Mouse (Mus musculus) thymus, postnatal 4 days (tissue): ENCODE results near the gene Bank1.
"Not testable (repeated sequence)": the region's sequence is repeated elsewhere in the genome, so short reads cannot be mapped to it uniquely, and the experiment has no call there.

Source experiments
- DNase-seq: peaks from one replicate; pipeline ENCODE4 v3.0.0; 2021

Bank1 gene

DNA sequence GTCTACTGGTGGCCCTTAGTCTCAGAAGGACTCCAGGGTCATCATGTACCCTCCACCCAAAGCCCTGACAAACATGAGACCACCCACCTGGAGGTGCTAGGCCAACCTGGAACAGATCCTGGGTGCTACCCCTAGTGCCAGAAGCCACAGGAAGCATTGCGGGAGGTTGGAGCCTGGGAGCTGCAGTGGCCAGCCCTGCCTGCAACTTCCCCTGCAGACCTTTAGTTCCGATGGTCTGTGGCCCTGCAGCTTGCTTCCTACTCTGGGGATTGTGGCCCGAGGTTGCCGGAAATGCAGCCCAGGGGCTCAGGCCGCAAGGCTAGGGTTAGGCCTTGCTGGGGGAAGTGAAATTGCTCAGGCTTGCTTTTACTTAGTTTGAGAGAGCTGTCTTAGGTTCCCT, at the start of gene Bank1:
Bank1 (minus strand) TSS at position 284 of the 400 bp plus-strand sequence.
- DNase-seq: peak; percentile 18

DNA sequence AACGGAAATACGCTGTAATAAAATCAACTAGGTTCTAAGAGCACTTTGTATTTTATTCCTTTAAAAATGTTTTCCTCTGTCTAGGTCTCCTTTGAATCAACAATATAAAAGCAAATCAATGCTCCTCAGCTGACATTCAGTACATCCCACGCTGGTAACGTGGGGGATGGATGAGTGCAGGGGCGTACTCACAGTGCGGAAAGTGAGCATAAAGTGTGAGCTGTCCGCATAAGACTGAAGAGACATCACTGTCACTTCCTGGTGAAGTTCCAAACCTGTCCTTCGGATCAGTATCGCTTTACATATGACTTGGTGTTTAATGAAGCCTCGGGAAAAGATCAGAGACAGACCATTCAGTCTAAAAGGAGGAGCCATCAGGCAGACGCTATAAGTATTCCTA, 44.0 kb upstream of the Bank1 start:
- no peak for DNase-seq

DNA sequence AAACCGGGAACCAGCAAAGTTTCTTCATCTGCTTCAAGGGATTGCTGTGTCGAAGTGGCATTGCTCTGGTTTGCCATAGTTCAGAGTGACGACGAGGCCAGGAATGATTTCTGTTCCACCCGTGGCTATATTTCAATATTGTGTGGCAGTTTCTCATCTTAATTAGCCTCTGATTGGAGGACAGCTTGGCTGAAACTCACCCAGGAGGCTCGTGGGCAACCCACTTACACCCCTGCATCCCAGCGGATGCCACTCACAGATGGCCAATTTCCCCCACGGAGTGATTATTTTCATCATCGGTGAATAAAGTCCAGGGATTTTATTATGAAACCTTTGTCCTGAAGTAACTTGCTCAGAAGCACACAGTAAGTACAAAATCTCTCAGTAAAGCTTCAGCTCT, 43.6 kb upstream of the Bank1 start:
- DNase-seq: no peak

DNA sequence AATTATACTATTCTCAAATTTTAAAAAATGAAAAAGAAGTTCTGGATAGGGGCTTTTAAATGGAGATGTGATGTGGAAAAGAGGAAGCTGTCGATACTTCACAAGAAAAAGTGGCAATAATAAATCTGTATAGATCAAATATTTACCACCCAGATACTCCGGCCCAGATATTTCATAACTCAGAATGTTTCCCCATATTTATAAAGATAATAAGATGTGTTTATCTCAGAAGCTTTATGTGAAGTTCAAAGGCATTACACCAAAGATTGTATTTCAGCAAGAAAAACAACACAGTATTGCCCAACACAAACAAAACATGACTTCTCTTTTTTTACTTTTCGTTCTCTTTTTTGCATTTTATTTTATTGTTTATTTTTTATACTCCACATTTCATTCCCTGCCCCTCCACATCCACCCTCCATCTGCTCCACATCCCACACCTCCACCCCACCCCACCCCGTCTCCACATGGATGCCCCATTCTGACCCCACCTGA, 42.7 kb upstream of the Bank1 start:
- no peak for DNase-seq

DNA sequence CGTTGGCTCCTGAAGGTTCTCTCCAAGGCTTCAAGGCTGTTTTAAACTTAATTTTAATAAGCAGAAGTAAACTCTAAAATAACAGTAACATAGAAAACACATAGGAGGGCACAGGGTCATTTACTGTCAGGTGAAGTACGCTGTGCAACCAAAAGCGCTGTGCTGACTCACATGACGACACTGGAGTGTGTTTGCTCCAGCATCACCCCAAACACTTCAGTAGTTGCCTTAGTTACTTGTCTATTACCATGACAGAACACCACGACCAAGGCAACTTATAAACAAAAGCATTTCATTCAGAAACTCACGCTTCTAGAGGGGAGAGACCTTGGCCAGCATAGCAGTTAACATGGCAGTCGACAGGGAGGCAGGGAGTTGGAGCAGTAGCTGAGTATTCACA, 23.8 kb upstream of the Bank1 start:
- DNase-seq: no peak

DNA sequence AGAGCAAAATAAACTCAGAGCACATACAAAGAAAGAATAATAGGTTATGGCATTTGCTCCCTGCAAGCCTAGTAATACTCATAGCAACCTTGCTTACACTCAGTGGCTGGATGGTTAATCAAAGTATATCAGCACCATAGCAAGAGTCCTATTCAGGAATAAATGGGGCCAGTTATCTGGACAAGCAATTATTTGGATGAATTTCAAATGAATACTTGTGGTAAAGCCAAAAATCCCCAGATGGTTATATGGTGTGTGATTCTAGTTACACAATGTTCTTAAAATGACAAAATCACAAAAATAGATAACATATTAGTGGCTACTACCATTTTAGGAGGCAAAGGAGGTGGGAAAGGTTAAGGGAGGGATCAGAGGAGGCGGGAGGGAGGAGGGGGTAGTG, 22.7 kb upstream of the Bank1 start:
- no peak for DNase-seq

DNA sequence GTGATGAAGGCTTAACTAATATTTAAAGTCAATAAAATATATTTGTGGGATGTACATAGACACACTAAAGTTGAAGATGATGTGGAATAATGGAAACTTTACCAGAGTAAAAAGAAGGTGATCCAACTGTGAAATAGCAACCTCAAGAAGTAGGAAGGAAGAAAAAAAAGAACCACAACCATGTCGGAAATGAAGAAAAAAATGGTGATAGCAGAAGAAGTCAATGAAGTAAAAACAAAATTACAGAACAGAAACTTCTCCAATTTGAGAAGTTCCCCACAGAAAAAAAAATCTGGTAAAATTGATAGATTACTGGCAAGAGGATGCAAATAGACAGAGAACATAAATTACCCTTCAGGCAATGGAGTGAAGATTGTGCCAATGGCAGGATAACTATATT, 21.4 kb upstream of the Bank1 start:
- no peak for DNase-seq

DNA sequence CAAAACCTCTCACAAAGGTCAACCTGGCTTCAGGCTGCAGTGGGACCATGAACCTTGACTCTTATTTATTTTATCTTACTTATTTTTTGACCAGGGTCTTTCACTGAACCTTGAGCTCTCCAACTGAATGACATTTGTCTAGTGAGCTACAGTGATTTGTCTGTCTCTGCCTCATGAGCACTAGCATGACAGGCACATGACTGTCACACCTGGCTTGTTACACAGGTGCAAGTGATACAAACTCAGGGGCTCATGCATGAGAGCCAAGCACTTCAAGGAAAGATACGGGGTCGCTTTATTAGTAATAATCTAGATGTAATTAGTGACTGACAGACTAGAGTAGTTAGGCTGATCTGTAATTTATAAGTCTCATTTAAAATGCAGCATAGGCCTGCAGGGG, 16.0 kb upstream of the Bank1 start:
- no peak for DNase-seq

DNA sequence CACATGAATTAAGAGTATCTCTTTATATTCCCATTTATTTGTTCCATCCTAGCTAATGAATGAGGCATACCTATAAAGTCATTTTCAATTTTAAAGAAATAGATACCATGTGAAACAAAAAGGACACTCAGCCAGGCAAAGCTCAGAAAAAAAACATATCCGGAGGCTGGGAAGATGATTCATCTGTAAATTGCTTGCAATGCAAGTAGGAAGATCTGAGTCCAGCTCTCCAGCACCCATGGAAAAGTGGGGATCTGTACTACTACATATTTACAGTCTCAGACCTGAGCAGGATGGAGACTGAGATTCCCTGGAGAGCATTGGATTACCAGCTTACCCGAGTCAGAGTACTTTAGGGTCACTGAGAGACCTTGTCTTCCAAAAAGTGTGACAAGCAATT, 14.0 kb upstream of the Bank1 start:
- DNase-seq: no peak

DNA sequence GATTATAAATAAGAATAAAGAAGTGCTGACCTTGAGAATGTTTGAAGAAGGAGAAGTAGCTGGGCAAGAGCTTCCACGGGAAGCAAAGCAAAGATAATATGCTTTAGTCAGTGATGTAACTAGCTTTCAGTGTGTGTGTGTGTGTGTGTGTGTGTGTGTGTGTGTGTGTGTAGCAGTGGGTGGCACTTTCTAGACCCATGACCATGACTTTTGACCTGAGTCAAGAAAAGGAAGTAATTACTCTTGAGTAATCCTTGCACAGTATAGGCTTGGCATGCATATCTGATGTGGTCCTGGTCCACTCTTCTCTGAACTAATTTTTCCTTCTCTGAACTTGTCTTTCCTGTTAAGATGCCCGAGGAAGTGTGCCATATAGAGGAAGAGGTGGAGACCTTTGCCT, 5.3 kb upstream of the Bank1 start:
- no peak for DNase-seq

DNA sequence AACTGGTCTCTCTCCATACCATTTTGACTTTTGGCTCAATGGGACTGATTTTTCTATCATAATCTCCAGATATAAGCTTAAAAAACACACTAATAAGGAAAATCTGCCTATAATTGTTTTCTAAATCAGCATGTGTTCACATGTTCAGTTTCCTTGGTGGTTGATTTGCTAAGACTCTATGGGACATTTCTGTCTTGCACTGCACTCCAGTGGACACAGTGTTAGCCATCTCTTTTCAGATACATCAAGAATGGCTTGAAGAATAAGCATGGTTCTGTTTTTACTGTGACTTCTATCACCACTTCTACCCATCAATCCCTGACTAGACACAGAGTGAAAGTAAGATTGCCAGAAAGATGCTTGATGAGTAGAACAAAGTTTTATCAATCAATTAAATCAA, 4.2 kb upstream of the Bank1 start:
- DNase-seq: no peak

DNA sequence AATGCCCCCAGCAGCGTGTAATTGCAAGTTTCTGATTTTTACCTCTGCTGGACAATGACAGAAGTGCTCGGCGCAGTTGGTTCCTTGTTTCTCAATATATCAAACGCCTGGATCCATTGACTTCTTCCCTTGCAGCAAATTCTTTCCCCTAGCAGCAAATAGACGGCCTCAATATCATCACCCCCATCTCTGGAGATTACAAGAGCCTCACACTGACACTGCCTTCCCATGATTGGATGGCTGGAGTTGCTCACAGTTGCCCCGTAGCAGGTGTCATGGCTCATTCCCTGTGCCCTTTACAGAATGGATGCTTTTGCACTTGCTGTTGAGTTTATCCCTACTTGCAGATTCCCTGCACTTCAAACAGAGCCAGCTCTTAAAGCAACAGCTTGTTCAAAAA, 3.3 kb upstream of the Bank1 start:
- DNase-seq: no peak

DNA sequence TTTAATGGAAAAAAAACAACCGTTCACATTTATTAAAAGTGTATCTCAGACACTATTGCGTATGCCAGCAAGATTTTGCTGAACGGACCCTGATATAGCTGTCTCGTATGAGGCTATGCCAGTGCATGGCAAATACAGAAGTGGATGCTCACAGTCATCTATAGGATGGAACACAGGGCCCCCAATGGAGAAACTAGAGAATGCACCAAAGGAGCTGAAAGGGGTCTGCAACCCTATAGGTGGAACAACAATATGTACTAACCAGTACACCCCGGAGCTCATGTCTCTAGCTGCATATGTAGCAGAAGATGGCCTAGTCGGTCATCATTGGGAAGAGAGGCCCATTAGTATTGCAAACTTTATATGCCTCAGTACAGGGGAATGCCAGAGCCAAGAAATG, 1.1 kb downstream of the Bank1 start:
- DNase-seq: not testable (repeated sequence)

DNA sequence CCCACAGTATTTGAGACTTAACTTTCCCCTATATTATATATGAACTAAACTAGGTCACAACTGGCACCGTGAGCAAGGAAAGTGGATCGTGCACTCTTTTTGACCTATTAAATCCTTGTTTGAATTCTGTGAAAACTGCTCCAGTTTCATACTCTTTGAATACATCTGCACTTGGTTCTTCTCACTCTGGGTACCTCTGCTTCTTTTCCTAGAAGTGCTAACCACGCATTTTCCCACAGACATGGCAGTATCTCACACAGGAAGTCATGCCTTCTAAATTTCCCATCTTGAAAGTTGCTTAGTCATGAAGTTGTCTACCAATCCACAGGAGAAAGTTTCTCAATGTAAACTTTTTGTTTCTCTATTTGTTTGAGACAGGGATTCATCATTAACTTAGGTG, 3.9 kb downstream of the Bank1 start:
- no peak for DNase-seq

DNA sequence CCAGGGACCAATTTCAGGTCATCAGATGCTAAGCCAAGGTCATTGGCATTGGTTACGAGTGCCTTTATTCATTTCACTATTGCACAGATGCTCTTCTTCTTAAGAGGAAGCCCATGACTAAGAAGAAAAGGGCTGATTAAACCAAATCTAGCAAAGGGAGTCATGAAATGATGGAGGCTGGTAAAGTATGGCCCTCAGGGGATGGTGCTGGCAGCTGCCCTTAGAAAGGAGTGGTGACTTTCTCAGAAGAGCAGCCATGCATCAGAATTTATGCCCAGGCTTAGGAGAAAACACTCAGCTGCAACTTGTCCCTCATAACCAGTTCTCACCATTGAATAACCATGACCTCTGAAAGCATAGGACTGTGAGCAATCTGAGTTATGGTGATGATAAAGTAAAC, 17.4 kb downstream of the Bank1 start:
- no peak for DNase-seq

DNA sequence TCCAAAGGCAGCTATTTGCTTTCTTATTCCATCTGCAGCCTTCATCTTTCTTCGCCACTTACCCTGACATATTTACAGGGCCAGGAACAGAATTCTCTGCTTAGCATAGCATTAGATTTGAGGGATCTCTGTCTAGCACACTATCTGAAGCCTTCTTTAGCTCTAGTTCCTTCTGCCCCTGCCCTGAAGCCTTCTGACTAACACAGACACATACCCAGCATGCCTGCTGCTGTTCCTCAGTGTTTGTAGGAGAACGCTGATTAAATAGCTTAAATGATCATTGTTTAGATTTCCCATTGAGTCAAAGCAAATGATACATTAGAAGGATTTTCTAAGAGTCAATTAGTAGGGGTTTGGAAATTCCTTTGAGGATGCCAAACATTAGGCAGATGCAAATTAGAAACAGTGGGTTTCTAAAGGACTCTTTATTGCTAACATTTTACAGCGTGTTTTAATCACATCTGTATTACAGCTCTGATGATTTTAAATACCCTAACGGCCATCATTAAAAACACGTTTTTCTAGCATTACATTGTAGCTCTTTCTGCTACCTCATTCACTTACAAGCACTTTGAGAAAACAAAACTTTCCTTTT, 19.2 kb downstream of the Bank1 start:
- no peak for DNase-seq

DNA sequence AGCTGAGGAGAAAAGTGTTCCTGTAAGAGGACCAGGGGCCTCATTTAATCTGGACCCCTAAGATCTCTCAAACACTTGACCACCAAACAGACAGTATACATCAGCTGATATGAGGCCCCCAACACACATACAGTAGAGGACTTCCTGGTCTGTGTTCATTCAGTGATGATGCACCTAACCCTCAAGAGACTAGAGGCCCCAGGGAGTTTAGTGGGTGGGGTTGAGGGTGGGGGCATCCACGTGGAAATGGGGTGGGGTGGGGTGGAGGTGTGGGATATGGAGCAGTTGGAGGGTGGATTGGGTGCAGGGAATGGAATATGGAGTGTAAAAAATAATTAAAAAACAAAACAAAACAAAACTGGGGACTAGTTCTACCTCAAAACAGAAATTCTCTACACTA, 23.3 kb downstream of the Bank1 start:
- no peak for DNase-seq

DNA sequence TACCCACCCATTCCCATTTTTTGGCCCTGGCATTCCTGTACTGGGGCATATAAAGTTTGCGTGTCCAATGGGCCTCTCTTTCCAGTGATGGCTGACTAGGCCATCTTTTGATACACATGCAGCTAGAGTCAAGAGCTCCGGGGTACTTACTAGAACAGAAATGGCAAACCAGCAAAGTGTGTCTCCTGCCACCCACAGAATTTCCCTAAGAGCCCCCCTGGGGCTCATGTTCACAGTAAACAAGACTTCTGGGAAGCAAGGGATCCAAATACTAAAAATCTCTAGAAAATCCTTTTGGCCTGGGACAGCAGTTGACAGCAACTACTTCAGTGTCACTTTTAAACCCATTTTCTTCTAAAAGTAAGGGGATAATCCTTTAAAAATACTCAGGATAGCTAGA, 25.1 kb downstream of the Bank1 start:
- DNase-seq: not testable (repeated sequence)

DNA sequence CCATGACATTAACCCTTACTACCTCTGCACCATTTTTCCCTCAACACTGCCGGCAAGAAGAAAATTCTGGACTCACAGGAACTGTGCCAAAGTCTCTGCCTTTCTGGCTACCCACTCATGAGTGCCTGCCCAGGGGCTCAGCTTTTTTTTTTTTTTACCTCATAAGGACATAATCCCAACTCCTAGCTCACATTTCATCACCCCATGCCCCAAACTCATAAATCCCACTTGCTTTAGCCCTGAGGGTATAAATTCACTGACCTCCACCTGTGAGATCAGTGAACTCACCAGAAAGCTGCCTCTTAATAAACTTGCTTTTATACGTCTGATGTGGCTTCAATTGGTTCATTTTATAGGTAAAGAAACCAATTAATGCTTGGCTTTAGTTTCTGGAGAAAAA, 28.5 kb downstream of the Bank1 start:
- DNase-seq: no peak

DNA sequence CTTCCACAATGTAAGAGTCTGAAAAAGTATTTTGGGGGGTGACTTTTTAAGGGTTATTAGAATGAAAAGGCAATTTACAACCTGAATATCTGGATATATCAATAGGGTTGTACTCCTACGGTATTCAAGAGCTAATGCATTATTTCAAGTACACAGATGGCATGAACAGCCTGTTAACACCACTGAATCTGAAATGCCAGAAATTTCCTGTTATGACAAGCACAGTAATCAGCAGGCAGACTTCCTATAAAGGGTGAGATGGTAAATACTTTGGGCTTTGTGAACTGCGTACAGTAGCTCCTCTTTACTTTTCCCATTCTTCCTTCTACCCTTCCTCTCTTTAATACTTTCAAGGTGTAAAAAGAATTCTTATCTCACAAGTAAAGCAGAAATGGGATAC, 30.6 kb downstream of the Bank1 start:
- DNase-seq: no peak

DNA sequence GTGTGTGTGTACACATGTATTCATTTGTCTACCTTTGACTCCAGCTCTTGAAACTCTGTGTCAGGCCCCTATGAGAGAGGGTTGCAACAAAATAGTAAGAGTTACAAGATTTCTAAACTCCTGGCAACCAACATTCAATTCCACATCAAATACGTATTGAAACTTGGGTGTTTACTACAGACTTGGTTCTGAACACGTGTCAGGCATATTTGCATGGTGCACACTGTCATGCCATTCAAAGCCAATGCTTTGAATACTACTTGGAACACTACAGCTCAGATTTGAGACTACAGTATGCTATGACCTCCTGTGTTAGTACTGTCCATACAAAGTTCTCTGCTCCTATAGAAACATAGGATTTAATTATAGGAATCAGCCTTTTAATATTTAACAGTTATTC, 38.0 kb downstream of the Bank1 start:
- no peak for DNase-seq

DNA sequence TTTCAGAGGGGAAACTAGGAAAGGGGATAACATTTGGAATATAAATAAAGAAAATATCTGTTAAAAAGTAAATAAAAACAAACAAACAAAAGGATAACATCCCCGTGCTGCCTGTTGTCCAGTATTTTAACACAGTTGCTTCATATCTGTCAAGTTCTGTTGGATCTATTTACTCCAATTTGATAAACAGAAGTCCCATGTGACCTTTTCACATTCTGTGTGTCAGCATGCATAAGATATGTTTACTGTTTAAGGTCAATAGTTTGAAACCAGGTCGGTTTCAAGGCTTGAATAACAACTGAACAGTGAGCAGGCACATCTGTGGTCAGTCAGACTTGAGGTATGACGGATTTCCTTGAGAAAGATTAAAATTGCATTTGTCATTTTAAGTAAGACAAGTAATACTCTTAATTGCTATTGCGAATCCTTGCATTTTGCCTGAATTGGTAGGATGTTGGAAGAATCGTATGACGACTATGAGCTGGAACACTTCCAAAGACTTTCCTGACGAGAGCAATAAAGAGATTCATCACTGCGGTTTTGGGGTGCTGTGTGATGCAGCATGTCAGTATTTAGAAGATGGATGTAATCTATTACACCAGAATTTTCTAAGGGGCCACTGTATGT, 60.8 kb downstream of the Bank1 start:
- no peak for DNase-seq

DNA sequence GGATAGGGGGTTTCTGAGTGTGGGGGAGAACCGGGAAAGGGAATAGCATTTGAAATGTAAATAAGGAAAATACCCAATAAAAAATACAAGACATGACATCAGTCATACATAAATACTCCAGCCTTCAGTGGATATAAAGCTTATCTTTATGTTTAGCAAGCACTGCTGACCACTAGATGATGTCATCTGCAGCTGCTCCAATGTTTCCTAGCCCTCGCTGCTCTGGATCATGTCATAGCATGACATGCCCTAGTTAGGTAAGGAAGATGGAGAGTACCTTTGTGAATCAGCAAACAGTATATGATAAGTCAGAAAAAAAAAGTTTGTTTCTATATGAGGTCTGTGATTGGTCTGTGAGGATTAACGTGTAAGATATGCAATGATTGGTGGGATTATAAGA, 68.1 kb downstream of the Bank1 start:
- DNase-seq: no peak

DNA sequence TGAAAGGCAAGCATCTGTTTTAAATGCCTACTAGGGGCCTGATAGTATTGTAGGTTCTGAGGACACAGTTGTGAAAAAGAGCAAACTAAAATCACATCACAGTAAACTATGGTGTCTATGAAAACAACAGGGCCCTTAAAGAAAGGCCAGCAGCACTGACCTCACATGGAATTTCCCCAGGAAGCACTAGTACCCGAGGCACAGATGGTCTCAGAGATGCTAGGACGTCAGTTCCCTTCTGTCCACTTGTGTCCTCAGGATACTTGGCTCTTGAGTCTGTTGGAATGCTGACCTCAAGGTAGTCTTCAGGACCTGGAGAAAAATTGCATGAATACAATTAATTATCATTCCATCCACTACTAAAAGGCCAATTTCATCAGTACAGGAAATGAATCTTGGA, 71.2 kb downstream of the Bank1 start:
- DNase-seq: no peak

DNA sequence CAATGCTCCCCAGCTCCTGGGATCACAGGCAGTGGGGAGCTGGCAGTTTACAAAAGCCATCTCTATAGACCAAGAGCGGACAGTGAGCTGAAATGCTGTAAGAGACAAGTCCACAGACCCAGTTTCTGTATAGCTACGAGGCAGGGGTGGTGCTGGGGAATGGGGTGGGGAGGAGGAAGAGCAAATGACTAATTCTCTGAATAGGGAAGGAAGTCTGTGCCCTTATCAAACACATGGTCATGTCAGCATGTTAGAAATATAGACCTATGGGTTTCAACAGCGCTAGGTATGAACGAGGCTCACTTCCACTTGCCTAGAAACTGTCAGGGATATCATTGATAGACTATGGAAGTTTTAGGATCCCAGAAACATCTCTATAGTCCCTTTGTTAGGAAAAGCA, 73.0 kb downstream of the Bank1 start:
- DNase-seq: no peak
